Mouse (Mus musculus): ENCODE results near the gene Slc28a3.

- TF ChIP-seq POLR2A (IDR thresholded peaks at IDR 0.05; ENCODE audit: low read depth, low read length) (no peak), CTCF (IDR thresholded peaks at IDR 0.05; ENCODE audit: extremely low read depth, insufficient read depth, insufficient read length, insufficient replicate concordance) (no peak)
Observed at GRCm38 (mm10) chr13:58633887-58634286, 23.2 kb upstream of the Slc28a3 start.
